Mouse (Mus musculus) layer of hippocampus, adult 8-10 months (tissue): ENCODE measurements around the gene Vmn1r41. TPM values are rescaled to one million over a fixed set of nuclear protein-coding genes. Genes with fewer than 3 reads are reported as not detected.

Experiments used
- DNase-seq, 2 experiments: peaks; one replicate each; pipeline ENCODE4 v3.0.0; 2022; ENCODE audit warnings: low spot score in 2 of 2
- total RNA-seq, 4 experiments: library from RNA; stranded (reverse); gene quantifications; 2 replicates each; pipeline ENCODE4 v1.2.4; 2022

The Vmn1r41 gene
- total RNA-seq, result not detected

GRCm38 (mm10) chr6:89740466-89740865, at the start of gene Vmn1r41:
Vmn1r41 (plus strand) TSS chr6:89740766.
- DNase-seq, result no peak

GRCm38 (mm10) chr6:89706624-89707023, 33.9 kb upstream of the Vmn1r41 start:
- DNase-seq, result no peak

GRCm38 (mm10) chr6:89707240-89707639, 33.3 kb upstream of the Vmn1r41 start, which contains the start of gene Vmn1r40:
Vmn1r40 (plus strand) TSS chr6:89707540.
- DNase-seq, result no peak

- DNase-seq, result no peak
Observed at GRCm38 (mm10) chr6:89718051-89718450, 22.5 kb upstream of the Vmn1r41 start.

- DNase-seq, result no peak
Observed at GRCm38 (mm10) chr6:89742811-89743210, 2.2 kb downstream of the Vmn1r41 start.

GRCm38 (mm10) chr6:89790231-89790630, 49.7 kb downstream of the Vmn1r41 start:
- no peak for DNase-seq

Other genes with a start within 250 kb of the Vmn1r41 start
- 10 to 100 TPM; 68.3 to 73.7 (median 71.1) TPM for gene Chchd6, start 145.1 kb upstream of the Vmn1r41 start, total RNA-seq
- gene Txnrd3, start 96.8 kb upstream of the Vmn1r41 start, total RNA-seq, result 1 to 10 TPM; 2.9 to 6.3 (median 4.1) TPM
- not detected for gene Vmn1r40, start 33.2 kb upstream of the Vmn1r41 start, total RNA-seq
- gene Vmn1r42, start 135.6 kb downstream of the Vmn1r41 start, total RNA-seq, result not detected
- gene Vmn1r43, start 135.6 kb downstream of the Vmn1r41 start, total RNA-seq, result not detected
- gene Vmn1r44, start 142.9 kb downstream of the Vmn1r41 start, total RNA-seq, result not detected
- gene Vmn1r45, start 199.8 kb downstream of the Vmn1r41 start, total RNA-seq, result not detected
- gene Vmn1r46, start 228.5 kb downstream of the Vmn1r41 start, total RNA-seq, result not detected